Mouse (Mus musculus) cerebellum, adult 18-20 months (tissue): ENCODE measurements around the gene Sf1.
A peak's percentile ranks its signal among the peaks of the same experiment; 100 is the strongest.

Source experiments
- DNase-seq, 2 experiments: peaks; one replicate each; pipeline ENCODE4 v3.0.0; 2021

Gene Sf1

DNA sequence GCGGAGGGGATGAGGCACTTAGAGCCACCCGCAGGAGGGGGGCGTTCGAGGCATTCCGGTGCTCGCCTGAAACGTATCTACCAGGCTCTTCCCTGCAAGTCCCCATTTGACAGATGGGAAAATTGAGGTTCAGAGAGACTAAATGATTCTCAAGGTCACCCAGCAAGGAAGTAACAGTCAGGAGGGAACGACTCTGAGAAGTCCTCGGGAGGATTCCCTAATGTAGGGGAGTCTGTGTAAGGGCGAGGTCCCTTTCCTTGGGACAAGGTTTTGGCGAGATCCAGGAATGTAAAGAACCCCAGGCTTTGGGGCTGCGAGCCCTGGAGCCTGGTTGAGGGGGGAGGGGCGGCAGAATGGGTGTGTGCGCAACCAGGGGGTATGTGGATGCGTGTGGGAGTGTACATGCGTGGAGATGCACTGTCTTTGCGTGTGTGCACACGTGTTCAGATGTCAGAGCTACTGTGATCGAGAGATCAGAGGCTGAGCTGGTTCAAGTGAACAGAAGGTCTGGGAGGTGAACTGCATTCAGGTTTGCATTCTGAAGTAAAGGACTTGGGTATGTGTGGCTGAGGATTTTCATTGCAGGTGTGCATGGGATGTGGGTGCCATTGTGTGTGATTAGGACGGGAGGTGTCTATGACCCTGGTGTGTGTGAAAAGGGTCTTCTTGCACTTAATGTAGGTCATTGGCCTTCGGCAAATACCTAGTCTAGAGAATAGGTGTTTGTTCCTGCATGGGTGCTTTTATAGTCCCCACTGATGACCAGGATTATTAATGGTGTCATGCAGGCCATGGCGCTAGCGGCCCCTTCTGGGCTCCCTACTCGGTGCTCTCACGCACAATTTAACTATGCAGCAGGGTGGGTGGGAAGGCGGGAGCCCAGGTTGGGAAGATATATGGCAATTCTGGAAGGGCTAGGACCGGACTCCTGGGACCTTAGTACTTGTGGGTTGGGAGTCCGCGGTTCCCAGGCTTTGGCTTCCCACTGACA is 36.9 kb downstream of the Sf1 start:
- DNase-seq, result peak; percentile 30 to 43

DNA sequence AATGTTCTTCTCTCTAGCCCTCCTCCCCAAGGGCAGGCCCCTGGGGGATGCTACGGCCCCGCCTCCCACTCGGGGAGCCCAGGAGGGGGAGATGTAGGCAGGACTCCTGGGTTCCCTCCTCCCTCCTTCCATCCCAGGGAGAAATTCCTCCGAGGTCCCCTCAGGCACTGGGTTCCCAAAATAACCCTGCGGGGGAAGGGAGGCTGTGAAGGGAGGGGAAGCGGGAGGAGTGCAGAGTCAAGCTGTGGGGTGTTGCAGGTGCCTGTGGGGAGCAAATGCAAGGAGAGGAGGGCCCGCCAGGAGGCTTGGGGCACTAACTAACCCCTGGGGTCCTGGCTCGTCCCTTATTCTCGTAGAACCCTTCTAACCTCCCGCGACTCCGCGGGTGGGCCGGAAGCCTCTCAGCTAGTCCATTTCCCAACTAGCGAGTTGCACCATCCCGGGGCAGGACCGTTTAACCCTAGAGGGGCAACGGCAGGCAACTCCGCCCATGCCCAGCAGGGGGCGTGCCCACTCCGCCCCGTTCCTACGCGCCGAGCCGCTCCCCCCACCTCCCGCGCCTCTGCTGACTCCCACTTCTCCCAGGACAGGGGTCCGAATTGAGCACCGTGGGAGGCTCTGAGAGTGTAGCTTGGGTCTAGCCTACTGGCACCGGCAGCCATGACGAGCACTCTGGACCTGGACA is 37.8 kb downstream of the Sf1 start:
- DNase-seq, result peak; percentile 64 to 76

DNA sequence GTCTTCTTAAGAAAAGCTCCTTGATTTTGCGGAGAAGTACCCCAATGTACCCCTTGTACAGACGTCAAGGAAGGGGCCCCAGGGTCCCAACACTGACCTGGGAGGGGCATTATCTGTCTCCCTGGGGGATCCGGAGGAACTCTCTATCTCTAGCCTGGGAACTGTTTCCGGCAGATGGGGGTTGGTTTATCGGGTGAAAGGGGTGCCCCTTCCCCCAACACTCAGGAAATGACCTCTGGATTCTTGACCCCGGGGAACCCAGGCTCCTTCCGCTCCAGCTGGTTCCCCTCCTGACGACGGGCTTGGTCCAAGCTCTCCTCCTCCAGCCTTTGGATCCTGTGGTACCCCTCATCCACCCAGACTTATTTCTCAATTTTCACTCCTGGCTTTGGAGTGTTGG is 38.5 kb downstream of the Sf1 start:
- no peak for DNase-seq

DNA sequence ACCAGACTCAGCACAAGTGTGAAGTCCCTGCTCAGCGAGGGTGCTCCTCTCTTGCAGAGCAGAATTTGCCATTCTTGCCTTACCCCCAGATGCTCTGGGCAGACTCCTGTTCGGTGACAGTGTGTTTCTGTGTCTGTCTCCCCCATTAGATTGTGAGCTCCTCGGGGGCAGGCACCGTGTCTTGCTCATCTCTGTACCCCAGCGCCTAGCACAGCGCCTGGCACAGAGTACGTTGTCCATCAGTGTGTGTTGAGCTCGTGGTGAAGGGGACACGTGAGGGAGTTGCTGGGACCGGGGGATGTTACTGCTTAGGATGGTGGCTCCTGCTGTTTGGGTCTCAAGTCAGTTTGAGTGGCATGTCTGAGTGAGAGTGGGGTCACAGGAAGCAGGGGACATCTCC is 40.4 kb downstream of the Sf1 start:
- DNase-seq, result no peak

DNA sequence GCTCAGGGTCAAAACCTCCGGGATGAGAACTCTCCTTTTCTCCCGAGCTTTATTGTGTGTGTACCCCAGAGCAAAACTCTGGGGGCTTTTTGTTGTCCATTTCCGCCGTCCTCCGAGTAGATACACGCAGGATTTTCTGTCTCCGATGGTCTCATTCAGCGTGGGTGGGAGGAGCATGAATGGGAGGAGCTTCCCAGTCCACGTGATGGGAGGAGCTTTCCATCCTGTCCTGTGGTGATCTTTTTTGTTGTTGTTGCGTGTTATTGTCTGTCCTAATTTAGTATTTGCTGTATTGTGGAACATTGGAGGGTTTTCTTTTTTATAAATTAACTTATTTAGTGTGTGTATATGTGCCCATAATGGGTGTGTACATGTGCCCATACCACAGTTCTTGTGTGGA is 41.9 kb downstream of the Sf1 start:
- DNase-seq, result no peak

DNA sequence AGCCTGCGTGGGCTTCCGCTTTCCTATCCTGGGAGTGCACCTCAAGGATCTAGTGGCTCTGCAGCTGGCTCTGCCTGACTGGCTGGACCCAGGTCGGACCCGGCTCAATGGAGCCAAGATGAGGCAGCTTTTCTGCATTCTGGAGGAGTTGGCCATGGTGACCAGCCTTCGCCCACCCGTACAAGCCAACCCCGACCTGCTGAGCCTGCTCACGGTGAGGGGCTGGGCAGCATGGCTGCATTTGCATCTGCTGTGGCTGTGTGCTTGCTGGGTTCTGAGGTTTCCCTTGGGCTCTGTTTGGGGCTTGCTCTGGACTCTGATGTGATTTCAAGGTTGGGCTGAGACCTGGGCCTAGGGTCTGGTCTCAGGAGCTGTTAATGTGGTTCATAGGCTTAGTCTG is 43.6 kb downstream of the Sf1 start:
- DNase-seq, result no peak

DNA sequence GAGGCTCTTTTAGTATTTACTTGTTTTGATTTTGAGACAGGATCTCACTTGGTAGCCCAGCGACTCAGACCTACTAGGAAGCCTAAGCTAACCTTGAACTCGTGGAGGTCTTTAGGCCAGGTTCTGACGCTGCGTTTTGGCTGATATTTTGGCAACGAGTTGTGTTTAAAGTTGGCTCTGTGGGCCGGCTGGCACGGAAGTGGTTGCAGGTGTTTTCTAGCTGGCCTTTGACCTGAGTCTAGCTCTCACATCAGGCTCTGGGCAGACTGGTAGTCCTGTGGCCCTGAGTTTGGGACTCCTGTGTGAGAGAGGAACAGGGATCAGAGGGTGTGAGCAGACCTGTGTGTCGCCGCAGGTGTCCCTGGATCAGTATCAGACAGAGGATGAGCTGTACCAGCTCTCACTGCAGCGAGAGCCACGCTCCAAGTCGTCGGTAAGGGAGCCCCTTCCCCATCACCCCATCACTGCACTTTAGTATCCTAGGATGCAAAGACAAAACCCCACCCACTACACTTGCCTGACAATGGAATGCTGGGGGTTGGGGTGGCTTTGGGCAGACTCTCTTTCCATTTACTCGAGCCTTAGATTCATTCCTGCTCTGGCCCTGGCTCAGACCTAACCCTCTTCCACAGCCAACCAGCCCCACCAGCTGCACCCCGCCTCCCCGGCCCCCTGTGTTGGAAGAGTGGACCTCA is 44.5 kb downstream of the Sf1 start:
- no peak for DNase-seq

DNA sequence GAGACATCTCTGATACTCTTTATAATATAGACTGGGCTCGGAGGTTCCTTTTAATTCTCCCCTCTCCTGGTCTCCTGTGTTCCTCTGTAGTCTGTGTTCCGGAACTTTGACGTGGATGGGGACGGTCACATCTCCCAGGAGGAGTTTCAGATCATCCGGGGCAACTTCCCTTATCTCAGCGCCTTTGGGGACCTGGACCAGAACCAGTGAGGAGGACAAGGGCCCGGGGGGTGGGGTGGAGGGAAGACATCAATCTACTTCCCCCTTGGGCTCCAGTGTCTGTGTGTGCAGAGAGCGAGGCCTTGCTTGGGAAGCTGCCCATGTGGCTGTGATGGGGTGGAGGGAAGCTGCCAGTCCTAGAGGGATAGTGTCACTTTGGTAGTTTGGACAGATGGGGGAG is 45.3 kb downstream of the Sf1 start:
- DNase-seq, result no peak

DNA sequence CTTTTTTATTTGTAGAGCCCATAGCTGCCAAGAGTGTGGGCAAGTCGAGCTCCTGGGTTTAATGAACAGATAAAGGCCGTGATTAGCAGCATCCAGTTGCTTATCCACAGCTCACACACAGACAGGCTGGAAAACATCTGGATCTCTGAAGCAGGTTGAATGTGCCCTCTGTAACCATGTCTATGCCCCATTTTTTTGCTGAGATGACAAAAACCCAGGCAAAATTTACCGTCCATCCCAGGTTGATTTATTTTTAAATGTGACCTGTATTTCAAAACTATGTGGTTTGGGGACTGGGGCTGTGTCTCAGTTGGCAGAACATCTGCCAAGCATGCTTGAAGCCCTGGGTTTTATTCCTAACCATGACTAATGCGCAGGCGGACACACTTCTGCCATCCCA is 45.7 kb downstream of the Sf1 start:
- no peak for DNase-seq

DNA sequence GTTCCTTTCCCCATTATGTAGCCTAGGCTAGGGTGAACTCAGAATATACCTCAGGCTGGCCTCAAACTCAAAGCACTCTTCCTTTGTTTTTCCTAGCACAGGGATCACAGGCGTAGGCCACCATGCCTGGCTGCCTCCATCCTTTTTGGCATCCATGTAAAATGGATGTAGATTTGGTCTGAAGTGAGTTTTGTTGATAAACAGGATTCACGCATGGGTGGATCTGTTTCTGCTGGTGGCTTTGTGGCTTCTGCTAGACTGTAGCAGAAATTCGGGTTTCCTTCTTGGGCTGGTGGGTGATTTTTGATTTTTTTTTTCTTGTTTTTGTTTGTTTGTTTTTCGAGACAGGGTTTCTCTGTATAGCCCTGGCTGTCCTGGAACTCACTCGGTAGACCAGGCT is 46.4 kb downstream of the Sf1 start:
- DNase-seq, result no peak

DNA sequence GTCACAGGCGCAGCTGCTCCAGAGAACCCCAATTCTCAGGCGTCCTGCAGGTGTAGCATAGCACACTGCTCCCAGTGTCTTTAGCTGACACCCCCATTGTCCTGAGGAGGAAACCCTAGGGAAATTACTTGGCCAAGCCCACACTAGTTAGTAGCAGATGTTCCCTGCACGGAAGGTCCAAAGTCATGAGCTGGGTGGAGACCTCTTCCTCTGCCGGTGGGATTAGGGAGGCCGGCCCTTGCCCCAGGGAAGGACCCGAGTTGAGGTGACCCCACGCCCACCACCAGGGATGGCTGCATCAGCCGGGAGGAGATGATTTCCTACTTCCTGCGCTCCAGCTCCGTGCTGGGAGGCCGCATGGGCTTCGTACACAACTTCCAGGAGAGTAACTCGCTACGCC is 49.3 kb downstream of the Sf1 start:
- DNase-seq, result no peak

DNA sequence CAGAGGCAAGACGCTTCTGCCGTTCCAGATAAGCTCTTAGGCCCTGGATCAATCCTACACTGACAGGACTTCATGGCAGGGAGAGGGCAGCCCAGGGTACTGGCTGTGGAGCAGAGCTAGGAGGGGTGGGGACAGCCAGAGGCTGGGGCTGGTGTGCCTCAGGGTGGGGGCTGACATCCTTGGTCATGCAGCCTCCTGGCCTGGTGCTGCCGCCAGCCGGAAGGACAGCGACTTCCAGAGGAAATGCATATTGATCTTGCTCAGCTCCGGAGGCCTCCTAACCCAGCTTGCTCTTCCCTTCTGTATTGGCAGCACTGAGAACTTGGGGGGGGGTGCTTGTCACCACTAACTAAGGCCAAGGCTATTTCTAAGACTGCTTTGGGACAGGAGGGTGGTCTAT is 52.0 kb downstream of the Sf1 start:
- no peak for DNase-seq

DNA sequence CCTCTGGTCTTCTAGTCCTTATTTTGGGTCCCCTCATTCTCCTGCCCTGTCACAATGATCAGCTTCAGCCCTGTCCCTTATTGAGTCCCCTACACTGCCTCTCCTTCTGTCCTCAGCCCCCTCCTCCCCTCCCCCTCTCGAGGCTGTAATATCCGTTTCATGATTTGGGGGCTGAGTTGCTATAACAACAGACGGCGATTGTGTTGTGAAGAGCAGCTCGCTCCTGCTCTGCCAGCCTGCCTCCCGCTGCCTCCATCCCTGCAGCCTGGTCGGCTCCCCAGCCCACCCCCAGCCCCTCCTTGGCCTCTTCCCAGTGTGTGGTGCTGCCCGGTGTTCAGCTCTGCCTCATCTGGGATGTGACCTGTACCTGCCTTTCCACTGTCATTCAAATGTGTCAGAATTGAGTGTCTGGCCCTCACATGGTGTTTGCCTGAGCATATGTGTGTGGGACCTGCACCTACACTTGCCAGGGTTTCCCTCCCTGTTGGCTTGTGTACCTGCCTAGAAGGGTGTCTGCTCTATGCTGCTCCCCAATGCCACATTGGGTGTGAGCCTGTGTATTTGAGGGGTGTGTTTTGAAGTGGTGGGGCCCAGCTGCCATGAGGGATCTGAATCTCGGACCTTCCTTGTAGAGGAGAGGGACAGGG is 52.8 kb downstream of the Sf1 start:
- no peak for DNase-seq

DNA sequence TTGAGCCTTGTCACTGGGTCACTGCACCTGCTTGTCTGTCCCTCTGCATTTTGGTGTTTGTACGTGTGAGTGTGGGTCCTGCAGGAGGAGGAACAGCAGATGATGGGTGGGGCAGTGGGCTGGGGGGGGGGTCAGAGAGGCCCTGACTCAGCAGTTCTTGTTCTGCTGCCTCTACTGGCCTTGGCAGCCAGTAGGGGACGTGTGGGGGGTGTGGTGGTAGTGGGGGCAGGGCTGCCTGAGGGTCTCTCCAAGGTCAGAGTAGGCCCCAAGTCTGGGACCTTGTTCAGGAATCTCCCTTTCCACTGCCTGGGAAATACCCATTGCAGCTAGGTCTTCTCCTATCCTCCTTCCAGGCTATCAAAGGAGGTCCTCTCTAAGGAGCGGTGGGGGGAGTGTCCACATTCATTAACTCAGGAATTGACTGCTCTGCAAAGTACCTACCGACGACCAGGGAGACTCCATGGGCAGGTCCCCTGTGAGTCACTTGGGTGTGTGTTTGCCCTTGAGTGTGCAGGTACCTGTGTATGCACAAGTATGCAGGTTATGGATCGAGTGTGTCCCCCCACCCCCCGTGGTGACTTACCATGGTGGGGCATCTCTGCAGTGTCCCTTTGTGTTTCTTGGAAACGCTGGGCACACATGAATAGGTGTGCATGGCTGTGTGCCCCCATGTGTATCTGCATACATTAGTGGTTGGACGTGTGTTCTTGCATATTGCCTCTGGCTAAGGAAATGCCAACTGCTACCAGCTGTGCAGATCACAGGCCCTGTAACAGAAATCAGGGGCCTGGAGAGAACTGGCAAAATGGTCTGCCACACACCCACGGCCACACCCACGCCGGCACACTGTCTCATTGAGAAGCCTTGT is 53.6 kb downstream of the Sf1 start:
- DNase-seq, result no peak

DNA sequence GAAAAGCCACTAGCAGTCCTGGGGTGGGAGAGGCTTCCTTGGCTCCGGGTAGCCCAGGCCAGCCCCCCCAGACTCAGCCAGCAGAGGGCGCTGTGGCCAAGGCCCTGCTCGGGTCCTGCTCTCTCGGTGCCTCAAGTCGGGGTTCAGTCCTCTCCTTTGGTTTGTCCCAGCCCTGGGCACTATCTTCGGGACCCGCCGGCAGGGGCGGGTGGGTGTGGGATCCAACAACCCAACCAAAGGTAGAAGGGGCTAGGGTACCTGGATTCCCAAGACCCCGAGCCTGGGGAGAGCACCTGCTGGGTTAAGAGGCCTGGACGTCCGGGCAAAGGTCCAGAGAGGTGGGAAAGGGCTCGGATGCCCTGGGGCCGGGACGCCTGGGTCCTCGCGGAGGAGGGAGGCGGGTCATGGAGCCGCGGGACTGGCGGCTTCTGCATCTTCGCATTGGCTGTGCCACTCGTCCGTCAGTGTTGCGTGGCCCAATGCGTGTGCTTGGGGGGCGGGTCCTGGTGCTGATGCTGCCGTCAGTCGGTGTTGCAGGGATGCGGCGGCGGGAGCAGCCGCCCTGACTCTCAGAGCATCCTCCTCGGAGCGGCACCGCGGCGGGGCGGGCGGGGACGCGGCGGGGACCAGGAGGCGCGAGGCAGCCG is 54.9 kb downstream of the Sf1 start, which contains the start of gene Nrxn2:
Gene Nrxn2 (plus strand): TSS at position 499 of the 647 bp plus-strand sequence.
- peak; percentile 96 to 98 for DNase-seq

DNA sequence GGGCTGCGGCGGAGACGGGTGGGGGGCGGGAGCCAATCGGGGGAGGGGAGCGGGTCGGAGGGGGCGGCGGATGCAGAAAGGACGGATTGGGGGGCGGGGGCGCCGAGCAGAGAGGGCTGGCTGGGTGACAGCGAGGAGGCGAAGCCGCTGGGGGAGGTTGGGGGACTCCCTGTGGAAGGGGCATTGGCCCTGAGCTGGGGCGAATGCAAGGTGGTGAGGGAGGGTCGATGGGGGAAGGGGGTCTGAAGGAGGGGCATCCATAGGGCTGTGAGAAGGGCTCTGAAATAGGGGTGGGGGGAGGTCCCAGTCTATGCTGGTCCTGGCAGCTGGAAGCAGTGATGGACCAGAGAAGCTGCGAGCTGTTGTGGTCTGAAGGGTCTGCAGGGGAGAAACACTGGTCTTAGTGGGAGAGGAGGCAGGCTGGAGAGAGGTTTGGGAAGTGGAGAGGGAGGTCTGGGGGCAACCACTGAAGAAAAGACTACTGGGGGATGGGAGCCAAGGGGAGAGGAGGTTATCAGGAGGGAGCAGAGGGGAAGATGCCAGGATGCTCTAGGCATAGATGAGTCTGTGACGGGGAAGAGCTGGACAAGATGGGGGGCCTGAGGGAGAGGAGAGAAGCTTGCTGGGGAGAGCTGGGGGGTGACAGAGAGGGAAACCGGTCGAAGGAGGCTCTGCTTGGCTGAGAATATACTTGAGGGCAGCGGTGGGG is 55.6 kb downstream of the Sf1 start:
- DNase-seq, result peak in 1 of 2 experiments; percentile 47

DNA sequence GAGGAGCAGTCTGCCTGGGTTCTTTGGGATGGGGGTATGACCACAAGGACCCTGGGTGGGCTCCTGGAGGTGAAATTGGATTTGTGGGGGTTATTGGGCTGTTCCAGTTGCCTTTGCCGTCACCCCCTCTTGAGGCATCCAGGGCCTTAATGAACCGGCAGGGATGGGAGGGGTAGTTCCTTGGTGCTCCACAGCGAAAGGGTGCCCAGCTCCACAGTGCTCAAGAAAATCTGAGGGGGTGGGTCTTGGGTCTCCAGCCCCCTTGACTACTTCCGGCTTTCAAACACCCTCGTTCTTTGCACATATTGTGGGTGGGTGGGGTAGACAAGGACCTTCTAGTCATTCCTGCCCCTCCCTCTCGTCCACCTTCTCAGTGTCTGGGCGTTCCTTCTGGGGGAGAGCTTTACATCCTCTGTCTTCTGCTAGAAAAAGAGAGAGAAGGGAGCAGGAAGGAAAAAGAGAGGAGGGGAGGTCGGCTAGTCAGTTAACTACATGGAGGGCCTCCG is 56.4 kb downstream of the Sf1 start:
- DNase-seq, result no peak

DNA sequence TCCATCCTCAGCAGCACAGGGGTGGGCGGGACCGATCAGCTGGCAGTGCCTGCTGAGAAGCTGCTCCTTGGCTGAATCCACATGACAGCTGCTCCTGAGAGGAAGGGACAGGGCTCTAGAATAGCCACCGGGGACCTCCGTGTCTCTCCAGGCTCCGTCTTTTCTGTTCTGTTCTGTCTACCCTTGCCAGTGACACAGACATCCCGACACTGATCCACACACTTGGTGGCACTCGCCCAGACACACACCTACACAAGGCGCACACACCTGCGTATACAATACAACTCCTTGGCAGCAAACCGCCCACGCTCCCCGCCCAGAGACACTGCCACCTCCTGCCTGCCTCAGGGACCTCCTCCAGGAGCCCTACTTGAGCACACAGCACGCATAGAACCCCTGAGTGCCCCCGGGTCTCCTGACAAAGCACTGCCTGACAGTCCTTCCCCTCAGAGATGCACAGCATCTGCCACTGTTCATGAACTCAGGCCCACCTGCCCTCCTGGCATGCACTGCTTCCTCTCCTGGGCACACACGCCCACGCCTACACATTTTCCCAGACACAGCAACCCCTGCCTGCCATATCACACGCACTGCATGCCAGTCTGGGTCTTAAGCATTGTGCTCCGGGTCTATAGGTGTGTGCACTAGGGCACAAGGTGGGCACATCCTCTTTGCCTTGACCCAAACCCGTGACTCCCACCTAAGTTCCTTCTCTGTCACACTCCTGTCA is 57.2 kb downstream of the Sf1 start:
- DNase-seq, result peak; percentile 66 to 74

DNA sequence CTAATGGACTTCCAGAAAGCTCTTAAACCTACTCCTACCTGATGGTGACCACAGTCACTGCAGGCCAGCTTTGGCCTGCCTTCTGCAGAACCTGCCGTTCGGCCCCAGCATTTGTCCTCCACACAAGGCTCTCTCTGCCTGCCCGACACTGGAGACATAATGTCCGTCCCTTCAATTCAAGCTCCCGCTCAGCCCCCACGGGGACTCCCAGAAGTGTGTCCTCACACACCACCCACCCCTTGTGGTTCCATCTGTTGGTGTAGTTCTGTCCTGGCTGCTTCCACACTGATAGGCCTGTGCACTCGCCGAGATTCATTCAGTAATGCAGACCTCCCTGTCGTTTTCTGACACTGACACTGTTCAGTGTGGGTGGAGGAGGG is 57.7 kb downstream of the Sf1 start:
- peak; percentile 47 to 52 for DNase-seq

DNA sequence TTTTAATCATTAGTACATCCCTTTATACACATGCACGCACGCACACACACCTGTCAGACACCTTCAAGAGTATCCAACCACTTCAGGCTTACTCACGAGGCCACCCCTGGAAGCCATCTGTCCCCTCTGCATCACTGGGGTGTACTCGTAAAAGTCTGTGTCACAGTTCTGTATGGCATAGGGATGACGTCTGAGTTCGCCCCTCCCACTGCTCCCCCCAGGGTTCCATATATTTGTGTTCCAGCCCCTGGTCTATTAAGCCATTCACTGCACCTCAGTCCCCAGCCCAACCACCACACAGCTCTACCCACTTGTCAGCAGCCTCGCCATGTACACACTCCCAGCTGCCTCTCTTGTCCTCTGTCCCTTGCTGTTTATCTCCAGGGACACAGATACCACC is 58.5 kb downstream of the Sf1 start:
- no peak for DNase-seq
